Mouse (Mus musculus) Muller cell, postnatal 12 days (primary cell): ENCODE data around the gene Robo1.
A peak's percentile ranks its signal among the peaks of the same experiment; 100 is the strongest.

Experiments used
- DNase-seq: peaks from one replicate; pipeline ENCODE4 v3.0.0-alpha.2; 2015; ENCODE audit errors: inconsistent ontology term

Robo1 gene

GRCm38 (mm10) chr16:72811908-72812307 is 503.8 kb downstream of the Robo1 start:
- no peak for DNase-seq

- DNase-seq, result no peak
Observed at GRCm38 (mm10) chr16:72828381-72828780, 520.3 kb downstream of the Robo1 start.

- no peak for DNase-seq
Observed at GRCm38 (mm10) chr16:72829530-72829929, 521.4 kb downstream of the Robo1 start.

GRCm38 (mm10) chr16:72830394-72831056 is 522.4 kb downstream of the Robo1 start:
- DNase-seq, result no peak

- peak; percentile 12 for DNase-seq
Observed at GRCm38 (mm10) chr16:72834266-72834665, 526.2 kb downstream of the Robo1 start.

GRCm38 (mm10) chr16:72839031-72839430 is 530.9 kb downstream of the Robo1 start:
- no peak for DNase-seq

GRCm38 (mm10) chr16:72841066-72841465 is 533.0 kb downstream of the Robo1 start:
- no peak for DNase-seq

- DNase-seq, result no peak
Observed at GRCm38 (mm10) chr16:72854101-72854500, 546.0 kb downstream of the Robo1 start.

- DNase-seq, result peak; percentile 25
Observed at GRCm38 (mm10) chr16:72854809-72855503, 546.9 kb downstream of the Robo1 start.

- DNase-seq, result no peak
Observed at GRCm38 (mm10) chr16:72861707-72862277, 553.7 kb downstream of the Robo1 start.

GRCm38 (mm10) chr16:72866011-72866410 is 557.9 kb downstream of the Robo1 start:
- no peak for DNase-seq

- DNase-seq, result peak; percentile 65
Observed at GRCm38 (mm10) chr16:72874934-72875732, 567.0 kb downstream of the Robo1 start.

- DNase-seq, result no peak
Observed at GRCm38 (mm10) chr16:72888108-72888507, 580.0 kb downstream of the Robo1 start.

- no peak for DNase-seq
Observed at GRCm38 (mm10) chr16:72889401-72889800, 581.3 kb downstream of the Robo1 start.

GRCm38 (mm10) chr16:72897125-72897524 is 589.0 kb downstream of the Robo1 start:
- DNase-seq, result peak; percentile 84

- no peak for DNase-seq
Observed at GRCm38 (mm10) chr16:72908895-72909294, 600.8 kb downstream of the Robo1 start.

- no peak for DNase-seq
Observed at GRCm38 (mm10) chr16:72913134-72913533, 605.0 kb downstream of the Robo1 start.

GRCm38 (mm10) chr16:72914068-72914630 is 606.0 kb downstream of the Robo1 start:
- no peak for DNase-seq

GRCm38 (mm10) chr16:72920013-72920412 is 611.9 kb downstream of the Robo1 start:
- DNase-seq, result no peak

GRCm38 (mm10) chr16:72924423-72925224 is 616.5 kb downstream of the Robo1 start:
- peak; percentile 83 for DNase-seq

- no peak for DNase-seq
Observed at GRCm38 (mm10) chr16:72928525-72929122, 620.5 kb downstream of the Robo1 start.
